Mouse (Mus musculus): ENCODE data around the gene Rmnd1. TPM values are rescaled to one million over a fixed set of nuclear protein-coding genes. Genes with fewer than 3 reads are reported as not detected.
A peak's percentile ranks its signal among the peaks of the same experiment; 100 is the strongest.

The Rmnd1 gene
- total and polyA plus RNA-seq, 3 experiments, result 39.5 to 54.3 (median 42.8) TPM

DNA sequence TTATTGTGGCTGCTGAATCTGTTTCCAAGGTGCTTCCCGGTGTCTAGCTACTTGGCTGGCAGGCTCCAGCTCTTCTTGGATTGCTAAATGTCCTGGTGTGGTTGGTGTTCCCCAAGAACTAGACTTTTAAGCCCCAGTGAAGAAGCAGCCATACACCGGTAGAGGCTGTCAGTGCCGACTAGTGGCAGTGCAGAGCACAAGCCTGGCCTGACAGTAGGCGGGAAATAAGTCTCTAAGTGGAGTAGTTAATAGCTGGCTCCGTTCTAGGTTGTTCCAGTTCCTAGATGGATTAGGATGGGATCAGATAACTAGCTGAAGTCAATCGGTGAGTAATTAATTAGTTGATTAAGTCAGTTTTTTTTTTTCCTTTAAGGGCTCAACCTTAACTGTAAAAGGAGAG lies 40.3 kb downstream of the Rmnd1 start:
- DNase-seq, result peak; percentile 62

- DNase-seq, result no peak
Observed at GRCm38 (mm10) chr10:4391076-4391475, 41.1 kb downstream of the Rmnd1 start.

DNA sequence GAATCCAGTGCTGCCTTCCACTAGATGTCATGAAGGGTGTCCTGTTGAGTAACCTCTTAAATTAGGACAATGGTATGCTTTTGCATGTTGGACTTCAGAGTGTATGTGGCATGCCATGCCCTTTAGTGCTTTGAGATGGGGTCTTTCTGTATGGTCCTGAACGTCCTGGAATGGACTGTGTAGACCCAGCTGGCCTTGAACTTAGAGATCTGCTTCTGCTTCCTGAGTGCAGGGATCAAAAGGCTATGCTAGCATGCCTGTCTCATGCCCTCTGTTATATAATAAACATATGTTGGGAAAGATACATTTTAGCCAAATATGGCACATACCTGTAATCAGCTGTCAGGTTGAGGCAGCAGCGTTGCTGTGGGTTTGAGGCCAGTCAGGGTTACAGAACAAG lies 41.6 kb downstream of the Rmnd1 start:
- no peak for DNase-seq

GRCm38 (mm10) chr10:4389461-4390112 lies 42.6 kb downstream of the Rmnd1 start:
- DNase-seq, result peak; percentile 48

DNA sequence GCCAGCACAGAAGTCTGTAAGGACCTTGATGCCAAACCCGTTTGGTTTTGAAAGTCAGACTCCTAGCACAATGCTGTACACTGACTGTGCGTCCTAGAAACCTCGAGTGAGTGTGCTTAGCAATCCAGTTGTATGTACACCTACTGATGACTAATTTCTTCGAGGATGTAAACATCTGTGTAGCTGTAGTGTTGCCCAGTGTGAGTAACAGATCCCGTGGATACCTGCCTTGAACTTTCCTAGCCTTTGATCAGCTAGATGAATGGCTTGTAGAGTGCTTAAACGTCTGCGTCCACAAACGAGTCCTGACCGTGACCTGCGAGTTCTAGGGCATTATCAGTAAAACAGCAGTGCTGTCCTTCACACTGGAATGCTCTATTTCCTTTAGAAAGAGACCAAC lies 43.2 kb downstream of the Rmnd1 start:
- DNase-seq, result peak; percentile 79

- peak; percentile 70 for DNase-seq
Observed at GRCm38 (mm10) chr10:4388384-4388745, 43.8 kb downstream of the Rmnd1 start.

- DNase-seq, result peak; percentile 81
Observed at GRCm38 (mm10) chr10:4387701-4388383, 44.3 kb downstream of the Rmnd1 start, which contains the start of gene Zbtb2. Gene Zbtb2 (minus strand): TSS chr10:4388108.

DNA sequence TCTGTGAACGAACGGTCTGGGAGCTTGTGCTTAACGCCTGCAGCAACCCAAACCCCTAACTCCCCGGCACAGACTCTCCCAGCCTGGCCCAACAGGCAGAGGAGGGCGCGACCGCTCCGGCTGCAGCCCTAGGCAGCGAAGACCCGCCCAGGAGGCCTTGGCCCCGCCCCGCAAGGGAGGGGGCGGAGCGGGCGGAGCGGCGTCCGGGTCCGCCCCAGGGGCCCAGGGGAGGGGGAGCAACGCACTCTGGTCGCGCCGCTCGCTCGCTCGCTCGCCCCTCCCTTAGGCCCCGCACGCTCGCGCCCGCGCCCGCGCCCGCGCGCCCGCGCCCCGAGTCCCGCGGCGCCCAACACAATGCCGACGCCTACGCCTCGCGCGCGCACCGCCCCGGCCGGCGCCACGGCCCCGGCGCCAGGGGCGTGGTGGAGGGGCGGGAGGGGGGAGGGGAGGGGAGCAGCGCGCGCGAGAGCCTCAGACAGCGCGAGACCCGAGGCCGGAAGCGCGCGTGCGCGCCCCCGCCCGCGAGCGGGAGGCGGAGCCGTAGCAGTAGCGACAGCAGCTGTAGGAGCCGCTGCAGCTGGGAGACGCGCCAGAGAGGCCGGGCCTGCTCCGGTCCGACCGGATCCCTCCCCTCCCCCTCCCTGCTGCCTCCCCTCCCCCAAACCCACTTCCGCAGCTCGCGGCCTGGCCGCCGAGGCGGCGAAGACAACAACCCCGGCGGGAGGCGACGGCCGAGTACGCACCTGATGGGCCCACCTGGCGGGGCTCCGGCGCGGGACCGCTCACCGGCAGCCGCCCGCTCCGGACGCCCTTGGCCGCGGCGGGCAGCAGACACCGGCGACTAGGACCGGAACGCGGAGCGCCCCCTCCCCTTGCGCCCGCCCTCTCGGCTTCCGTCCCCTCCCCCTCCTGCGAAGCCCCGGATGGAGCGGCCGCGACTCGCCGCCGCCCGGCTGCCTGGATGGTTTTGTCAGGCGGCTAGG lies 45.3 kb downstream of the Rmnd1 start:
- peak; percentile 97 for DNase-seq

- DNase-seq, result no peak
Observed at GRCm38 (mm10) chr10:4384244-4384643, 47.9 kb downstream of the Rmnd1 start.

DNA sequence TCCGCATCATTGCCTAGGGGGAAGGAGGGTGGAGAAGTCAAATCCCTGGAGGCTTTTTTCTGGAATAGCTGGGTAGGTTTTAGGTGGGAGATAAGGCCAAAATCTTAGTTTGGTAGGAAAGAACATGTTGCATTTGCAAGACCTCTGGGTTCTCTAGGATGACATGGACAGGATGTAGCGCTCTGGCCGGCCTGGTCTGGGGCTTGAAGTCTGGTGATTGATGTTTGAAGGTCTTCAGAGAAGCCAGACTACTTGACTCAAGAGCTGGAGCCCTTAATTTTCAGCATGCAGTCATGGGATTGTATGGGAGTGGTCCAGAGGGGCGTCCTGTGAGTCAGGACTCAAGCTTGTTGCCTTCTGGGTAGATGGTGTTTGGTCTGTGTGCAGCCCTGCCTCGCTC lies 51.4 kb downstream of the Rmnd1 start:
- DNase-seq, result no peak

DNA sequence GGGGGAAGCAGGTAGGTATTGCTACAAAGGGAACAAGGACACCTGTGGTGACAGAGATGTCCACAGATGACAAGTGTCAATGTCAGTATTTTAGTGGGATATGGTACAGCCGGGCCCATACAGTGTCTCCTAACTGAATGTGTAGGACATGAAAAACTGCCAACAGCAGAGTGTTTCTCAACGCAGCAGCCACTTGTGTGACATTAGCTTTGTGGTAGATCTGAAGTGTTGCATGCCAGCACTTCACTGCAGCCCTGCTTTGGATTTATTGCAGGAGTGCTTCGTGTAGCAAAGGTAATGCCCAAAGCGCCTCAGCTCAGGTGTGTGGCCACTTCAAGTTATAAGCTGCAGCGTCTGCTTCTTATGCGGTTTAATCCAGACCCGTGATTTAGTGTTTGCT lies 55.3 kb downstream of the Rmnd1 start:
- DNase-seq, result no peak

DNA sequence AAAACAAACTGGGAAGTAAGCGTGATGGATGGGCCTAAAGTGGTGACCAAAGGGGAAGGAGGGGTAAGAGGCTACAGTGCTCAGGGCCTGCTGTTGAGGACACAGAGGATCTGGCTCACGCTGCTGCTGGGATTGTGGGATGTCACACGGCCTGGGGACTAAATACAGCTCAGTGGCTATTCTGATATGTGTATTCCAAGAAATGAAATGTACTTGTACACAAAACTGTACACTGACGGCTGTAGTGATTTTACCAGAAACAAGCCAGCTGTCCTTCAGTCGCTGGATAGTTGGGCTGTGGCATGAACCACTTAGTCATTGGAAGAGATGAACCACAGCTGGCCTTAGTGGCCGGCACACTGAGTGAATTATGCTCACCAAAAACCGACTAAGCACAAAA lies 55.7 kb downstream of the Rmnd1 start:
- peak; percentile 65 for DNase-seq

DNA sequence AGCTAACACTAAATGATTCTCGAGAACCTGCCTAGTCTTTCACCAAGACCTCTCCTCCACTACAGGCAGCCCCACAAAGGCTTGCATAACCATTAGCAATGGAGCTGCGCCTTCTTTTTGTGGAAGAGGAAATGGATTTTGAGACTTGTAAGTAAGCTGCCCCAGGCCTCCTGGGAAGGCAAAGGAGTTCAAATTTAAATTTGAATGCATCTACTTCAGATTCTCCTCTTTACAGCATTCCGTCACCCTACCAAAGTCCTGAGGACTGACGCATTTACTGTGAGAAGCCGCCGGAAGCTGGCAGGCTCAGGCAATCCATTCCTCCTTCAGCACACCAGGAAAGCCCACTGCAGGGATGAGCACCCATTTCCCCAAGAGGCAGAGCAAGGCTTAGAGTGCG lies 56.9 kb downstream of the Rmnd1 start:
- no peak for DNase-seq

GRCm38 (mm10) chr10:4374734-4375133 lies 57.5 kb downstream of the Rmnd1 start:
- DNase-seq, result no peak

DNA sequence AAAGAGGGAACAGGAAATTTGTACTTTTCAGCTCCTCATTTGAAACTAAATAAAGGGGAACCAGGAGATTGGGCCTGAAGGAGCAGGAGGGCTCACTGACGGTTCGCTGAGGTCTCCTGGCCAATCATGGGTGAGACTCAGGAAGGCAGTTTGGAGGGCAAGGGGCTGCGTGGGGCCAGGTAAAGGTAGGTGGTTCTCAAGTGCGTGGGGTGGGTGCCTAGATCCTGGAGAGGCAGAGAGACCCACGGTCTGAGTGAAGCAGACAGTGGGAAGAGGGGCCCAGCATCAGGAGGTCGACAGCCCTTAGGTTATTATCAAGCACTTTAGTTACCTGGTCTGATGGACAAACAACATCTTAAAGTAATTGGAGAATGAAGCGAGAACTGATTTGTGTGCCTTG lies 57.9 kb downstream of the Rmnd1 start:
- DNase-seq, result no peak

DNA sequence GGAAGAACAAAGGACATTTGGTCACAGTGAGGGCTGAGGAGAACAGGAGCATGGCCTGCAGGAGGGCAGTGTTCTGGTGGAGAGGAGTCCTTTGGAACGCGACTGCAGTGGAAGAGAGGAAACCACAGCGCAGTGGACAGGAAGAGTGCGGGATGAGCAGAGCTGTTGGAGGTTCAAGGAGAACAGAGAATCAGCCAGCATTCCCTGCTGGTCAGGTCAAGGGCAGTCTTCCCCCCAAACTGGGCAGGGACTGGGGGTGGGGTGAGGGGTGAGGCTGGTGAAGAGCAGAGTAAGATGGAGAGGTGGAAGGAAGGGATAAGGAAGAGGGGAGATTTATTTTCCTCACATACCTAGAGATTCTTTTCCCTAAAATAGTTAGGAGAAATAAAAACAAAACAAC lies 58.6 kb downstream of the Rmnd1 start:
- no peak for DNase-seq

GRCm38 (mm10) chr10:4372011-4372410 lies 60.2 kb downstream of the Rmnd1 start:
- peak; percentile 41 for DNase-seq

GRCm38 (mm10) chr10:4370105-4370504 lies 62.1 kb downstream of the Rmnd1 start:
- DNase-seq, result no peak

GRCm38 (mm10) chr10:4364618-4365017 lies 67.6 kb downstream of the Rmnd1 start:
- no peak for DNase-seq

DNA sequence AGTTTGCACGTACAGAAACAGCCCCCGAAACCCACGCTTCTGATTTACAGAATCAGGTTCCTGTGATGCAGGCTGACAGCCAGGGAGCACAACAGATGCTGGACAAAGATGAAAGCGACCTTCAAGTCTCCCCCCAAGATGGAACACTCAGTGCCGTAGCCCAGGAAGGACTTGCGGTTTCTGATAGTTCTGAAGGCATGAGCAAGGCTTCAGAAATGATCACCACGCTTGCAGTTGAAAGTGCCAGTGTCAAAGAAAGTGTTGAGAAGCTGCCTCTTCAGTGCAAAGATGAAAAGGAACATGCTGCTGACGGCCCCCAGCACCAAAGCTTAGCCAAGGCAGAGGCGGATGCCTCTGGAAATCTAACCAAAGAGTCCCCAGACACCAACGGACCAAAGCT lies 74.8 kb downstream of the Rmnd1 start:
- DNase-seq, result no peak

GRCm38 (mm10) chr10:4356640-4357039 lies 75.5 kb downstream of the Rmnd1 start:
- no peak for DNase-seq

GRCm38 (mm10) chr10:4355882-4356451 lies 76.2 kb downstream of the Rmnd1 start:
- DNase-seq, result peak; percentile 55
